Mouse (Mus musculus) ES-Bruce4 (cell line): ENCODE measurements around the gene Usp46.

ENCODE experiments used
- CTCF ChIP-seq: IDR thresholded peaks from one replicate; pipeline ENCODE4 v1.8.1; 2011; ENCODE audit warnings: low read depth, low read length
- POLR2A ChIP-seq: IDR thresholded peaks from one replicate; pipeline ENCODE4 v1.8.1; 2011; ENCODE audit warnings: low read length; ENCODE audit not compliant: insufficient read depth

DNA sequence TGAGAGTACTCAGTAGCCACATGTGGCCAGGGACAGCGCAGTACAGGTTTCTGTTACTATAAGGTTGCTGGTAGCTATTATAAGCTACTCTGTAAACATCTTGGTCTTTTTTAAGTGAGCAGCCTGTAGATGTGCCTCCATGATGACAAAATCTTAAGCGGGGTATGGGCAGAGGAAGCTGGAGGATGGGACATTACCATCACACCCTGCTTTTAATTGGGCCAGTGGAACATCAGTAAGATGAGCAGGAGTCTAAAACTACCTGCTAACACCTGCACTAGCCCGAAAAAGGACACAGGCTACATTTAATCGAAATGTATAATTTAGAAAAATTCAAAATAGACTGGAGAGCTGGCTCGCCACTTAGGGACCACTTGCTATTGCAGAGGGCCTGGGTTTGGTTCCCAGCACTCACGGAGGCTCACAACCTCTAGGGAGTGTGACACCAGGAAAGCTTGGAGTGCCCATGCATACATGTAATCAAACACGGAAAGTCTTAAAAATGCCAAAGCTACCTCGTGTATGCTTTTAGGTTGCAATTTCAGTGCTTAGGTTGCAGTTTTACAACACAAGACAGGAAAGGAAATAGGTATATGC, 26.7 kb upstream of the Usp46 start:
- TF ChIP-seq CTCF: no peak
- no peak for TF ChIP-seq POLR2A
